Mouse (Mus musculus): Measurements from ENCODE around the gene Slc51a.

Gene Slc51a

GRCm38 (mm10) chr16:32487234-32488111 lies at the start of gene Slc51a:
Gene Slc51a, minus strand, starts transcription at chr16:32487879.
- no peak for ATAC-seq (ENCODE audit: insufficient number of reproducible peaks, low FRiP score, low TSS enrichment)

- ATAC-seq (ENCODE audit: insufficient number of reproducible peaks, low FRiP score, low TSS enrichment): 0 out of 2 replicates have a peak, but pooled peaks have one; percentile 20
Measured at GRCm38 (mm10) chr16:32535157-32535751, 47.6 kb upstream of the Slc51a start.

DNA sequence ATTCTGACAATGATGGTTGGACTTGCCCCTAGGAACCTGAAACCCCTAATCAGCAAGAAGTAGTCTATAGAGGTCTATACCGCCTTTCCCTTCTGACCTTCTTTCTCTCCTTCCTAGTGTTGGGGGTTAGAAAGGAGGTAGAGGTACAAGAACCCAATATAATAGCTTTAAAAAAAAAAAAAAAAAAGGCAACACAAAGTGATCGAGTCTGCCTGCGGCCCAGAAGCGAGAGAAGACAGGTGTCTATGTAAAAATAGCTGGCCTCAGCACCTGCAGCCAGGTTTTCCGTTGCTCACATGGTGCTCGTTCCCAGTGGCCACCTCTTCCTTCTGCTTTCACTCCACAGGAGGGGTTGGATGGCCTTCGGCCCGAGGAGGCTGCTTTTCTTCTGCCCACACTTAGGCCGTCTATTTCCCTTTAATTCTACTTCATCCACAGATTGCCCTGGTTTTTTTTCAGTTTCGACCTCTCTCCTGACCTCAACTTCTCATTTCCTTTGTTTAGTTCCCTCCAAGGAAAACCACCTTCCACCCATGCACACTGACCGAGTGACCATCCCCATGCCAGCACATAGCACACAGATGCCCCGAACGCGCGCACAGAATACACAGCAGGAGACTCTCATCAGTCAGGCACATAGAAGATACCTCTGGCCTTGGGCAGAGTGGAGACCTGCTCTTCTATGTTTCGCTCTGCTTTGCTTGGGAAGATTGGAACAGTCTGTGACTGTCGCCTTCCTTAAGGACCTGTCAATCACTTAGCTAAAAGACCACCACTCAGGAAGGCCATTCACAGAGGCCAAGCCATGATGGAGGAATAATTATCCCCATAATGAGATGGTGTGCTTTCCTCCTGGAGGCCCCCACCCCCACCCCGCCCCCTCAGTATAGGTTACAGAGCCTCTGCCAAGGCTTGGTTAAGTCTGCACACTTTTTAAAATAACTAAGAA lies 45.5 kb upstream of the Slc51a start:
- no peak for ATAC-seq (ENCODE audit: insufficient number of reproducible peaks, low FRiP score, low TSS enrichment)

DNA sequence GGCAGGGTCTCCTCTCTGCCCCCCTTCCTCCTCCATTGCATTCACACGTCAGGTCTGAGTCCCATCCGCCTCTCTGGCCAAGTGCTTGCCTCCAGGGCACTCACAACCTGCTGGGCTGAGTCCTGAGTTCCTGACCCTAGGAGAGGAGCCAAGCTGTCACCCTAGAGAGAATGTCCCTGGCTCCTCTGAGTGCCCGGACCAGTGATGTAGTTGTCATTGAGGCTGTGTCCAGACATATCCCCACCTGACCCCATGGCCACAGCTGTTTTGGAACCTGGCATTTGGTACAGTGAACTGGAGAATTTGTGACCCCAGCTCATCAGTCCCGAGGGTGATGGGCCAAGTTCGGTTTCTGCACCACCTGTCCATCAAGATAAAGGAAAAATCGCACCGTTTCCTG lies 39.2 kb upstream of the Slc51a start:
- no peak for ATAC-seq (ENCODE audit: insufficient number of reproducible peaks, low FRiP score, low TSS enrichment)

DNA sequence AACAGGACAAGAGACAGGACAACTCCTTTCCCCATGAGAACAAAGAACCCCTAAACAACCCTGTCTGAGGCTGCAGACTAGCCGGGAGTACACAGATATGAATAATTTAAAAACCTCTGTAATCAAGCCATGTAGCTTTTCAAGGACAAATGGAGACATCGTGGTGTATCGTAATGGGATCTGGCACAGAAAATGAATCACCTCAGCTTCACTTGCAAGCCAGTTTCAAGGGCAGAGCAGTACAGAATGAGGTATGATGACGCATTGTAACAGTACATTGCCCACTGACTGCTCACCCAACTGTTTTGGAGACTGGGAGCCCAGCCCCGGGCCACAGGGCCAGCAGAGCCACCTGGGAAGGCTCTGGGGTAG lies 36.6 kb upstream of the Slc51a start:
- no peak for ATAC-seq (ENCODE audit: insufficient number of reproducible peaks, low FRiP score, low TSS enrichment)

GRCm38 (mm10) chr16:32523462-32524243 lies 36.0 kb upstream of the Slc51a start:
- ATAC-seq (ENCODE audit: insufficient number of reproducible peaks, low FRiP score, low TSS enrichment): peak; percentile 40; the same call in 1 of the 2 replicates

GRCm38 (mm10) chr16:32522578-32523194 lies 35.0 kb upstream of the Slc51a start:
- no peak for ATAC-seq (ENCODE audit: insufficient number of reproducible peaks, low FRiP score, low TSS enrichment)

DNA sequence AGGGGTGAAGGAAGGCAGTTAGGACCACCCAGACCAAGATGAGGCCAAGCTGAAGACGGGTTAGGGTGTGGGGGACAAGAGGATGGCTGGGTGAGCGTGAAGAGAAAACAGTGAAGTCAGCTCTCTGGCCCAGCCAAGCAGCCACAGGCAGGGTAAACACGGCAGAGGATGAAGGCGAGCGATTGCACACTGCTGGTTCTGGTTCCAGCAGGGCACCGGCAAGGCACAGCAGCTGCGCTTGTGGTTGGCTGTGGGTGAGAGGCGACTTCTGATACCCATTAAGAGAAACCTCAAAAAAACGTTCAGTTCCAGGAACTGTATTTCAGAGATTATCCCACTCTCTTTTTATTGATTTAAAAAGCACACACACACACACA lies 32.7 kb upstream of the Slc51a start:
- no peak for ATAC-seq (ENCODE audit: insufficient number of reproducible peaks, low FRiP score, low TSS enrichment)

- ATAC-seq (ENCODE audit: insufficient number of reproducible peaks, low FRiP score, low TSS enrichment): no peak
Measured at GRCm38 (mm10) chr16:32519656-32520371, 32.1 kb upstream of the Slc51a start.

- ATAC-seq (ENCODE audit: insufficient number of reproducible peaks, low FRiP score, low TSS enrichment): no peak
Measured at GRCm38 (mm10) chr16:32517785-32518481, 30.3 kb upstream of the Slc51a start.

GRCm38 (mm10) chr16:32516006-32516962 lies 28.6 kb upstream of the Slc51a start:
- no peak for ATAC-seq (ENCODE audit: insufficient number of reproducible peaks, low FRiP score, low TSS enrichment)

GRCm38 (mm10) chr16:32513948-32514347 lies 26.3 kb upstream of the Slc51a start:
- no peak for ATAC-seq (ENCODE audit: insufficient number of reproducible peaks, low FRiP score, low TSS enrichment)

- no peak for ATAC-seq (ENCODE audit: insufficient number of reproducible peaks, low FRiP score, low TSS enrichment)
Measured at GRCm38 (mm10) chr16:32513401-32513800, 25.7 kb upstream of the Slc51a start.

DNA sequence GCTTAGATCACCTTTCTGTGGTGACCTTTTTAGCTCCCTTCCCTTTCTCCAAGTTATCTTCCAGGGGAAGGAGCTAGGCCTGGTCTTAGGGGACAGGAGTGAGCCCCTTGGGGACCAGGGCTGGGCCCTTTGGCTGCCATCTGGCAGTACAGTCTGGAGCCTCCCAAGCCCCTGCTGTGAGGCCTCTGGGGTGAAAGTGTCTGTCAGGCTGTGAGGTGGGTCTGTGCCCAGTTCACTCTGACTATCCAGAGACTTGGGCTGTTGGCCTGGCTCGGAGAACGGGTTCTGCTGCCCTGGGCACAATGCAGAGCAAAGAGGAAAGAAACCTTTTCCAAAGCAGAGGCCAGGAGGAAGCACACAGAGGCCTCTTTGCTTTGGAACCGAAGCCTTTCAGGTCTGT lies 25.2 kb upstream of the Slc51a start:
- ATAC-seq (ENCODE audit: insufficient number of reproducible peaks, low FRiP score, low TSS enrichment): no peak

GRCm38 (mm10) chr16:32511827-32512490 lies 24.3 kb upstream of the Slc51a start:
- no peak for ATAC-seq (ENCODE audit: insufficient number of reproducible peaks, low FRiP score, low TSS enrichment)

DNA sequence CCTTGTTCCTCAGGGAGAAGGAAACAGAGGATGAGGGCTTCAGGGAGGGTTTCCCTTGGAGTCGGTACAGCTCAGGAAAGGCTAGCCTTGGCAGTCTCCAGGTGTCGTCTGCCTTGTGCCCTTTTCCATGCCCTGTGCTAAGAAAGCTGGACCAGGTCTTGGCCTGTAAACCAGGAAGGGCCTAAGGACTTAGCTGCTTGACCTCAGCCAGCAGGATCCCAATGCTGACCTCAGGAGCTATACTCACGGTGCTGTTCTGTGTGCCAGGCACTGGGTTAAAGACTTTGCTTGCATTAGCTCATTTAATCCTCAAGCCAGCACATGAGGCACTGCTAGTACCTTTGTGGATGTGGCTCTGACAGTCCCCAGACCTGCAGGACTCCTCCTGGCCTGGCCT lies 23.7 kb upstream of the Slc51a start:
- ATAC-seq (ENCODE audit: insufficient number of reproducible peaks, low FRiP score, low TSS enrichment): no peak

Data from cerebellum, adult (tissue).